Comparison of ENCODE assay signal across 9 mouse cellular contexts in the genomic region with DNA sequence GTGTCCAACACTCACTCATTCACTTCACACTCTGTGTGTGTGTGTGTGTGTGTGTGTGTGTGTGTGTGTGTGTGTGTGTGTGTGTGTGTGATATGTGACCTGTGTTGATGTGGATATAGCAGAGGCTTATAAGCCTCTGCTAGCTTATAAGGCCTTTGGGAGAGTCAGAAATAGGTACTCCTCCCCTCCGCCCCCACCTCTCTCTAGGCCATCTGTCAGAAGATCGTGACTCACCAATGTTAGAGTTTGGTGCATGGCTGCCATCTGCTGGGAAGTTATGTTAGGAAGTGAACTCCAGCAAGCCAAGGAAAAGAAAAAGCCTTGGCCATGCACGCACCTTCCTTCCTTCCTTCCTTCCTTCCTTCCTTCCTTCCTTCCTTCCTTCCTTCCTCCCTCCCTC. TPM values are rescaled to one million over a fixed set of nuclear protein-coding genes. Genes with fewer than 3 reads are reported as not detected.
DNase-seq lines count a peak whose midpoint lies in the region; ATAC-seq and TF ChIP-seq lines count a peak whose summit lies in the region.
"Had no signal": no experiment of that assay in that cellular context is flagged by ENCODE, and none has a peak within 500 bp of the region (broad histone marks: within the 10 kb centered on the region; RNA-seq: fewer than 3 reads in every experiment).

No protein-coding gene starts in this region.

- no peaks in the 10 kb centered on the region for H3K36me3 ChIP-seq in kidney, embryonic 14.5 days (ENCODE audit: control insufficient read depth, insufficient read depth, low read length)
- no peaks in the 10 kb centered on the region for H3K36me3 ChIP-seq in liver, embryonic 14.5 days (replicated peaks; ENCODE audit: control insufficient read depth, insufficient read depth, low read depth)

- peak; percentile 66 for DNase-seq in testis, postnatal 10 days (ENCODE audit: low spot score)
- no peak for DNase-seq in testis, postnatal 14 days (ENCODE audit: low spot score)
- DNase-seq in frontal cortex, postnatal 10 days (ENCODE audit: low spot score in 2 of 2), result peak; percentile 78
- DNase-seq in liver, embryonic 14.5 days (ENCODE audit: low read depth in 3 of 3, low spot score in 3 of 3), result no peak
- peak; percentile 82 for DNase-seq in thymus, postnatal 4 days

- no peak overlapping the region for H3K4me3 ChIP-seq in kidney, embryonic 14.5 days (ENCODE audit: low read length)
- H3K4me3 ChIP-seq in liver, embryonic 14.5 days (ENCODE audit: insufficient read depth in 1 of 2, low read depth in 2 of 2, low read length in 2 of 2), result no peak overlapping the region
- H3K4me3 ChIP-seq in olfactory bulb, adult 2 months (ENCODE audit: insufficient read depth, low read depth, low read length), result no peak overlapping the region
- H3K4me3 ChIP-seq: megakaryocyte, embryonic 14.5 days had no signal

- no peak overlapping the region for H3K9ac ChIP-seq in kidney, embryonic 14.5 days (ENCODE audit: low read depth, low read length)
- H3K9ac ChIP-seq in liver, embryonic 14.5 days (replicated peaks), result no peak overlapping the region

- H3K27ac ChIP-seq in kidney, embryonic 14.5 days (ENCODE audit: low read depth, low read length), result no peak overlapping the region
- H3K27ac ChIP-seq in liver, embryonic 14.5 days, result no peak overlapping the region
- H3K27ac ChIP-seq in olfactory bulb, adult 2 months (ENCODE audit: insufficient read depth, low read depth, low read length), result peak overlapping the region; percentile 61

- TF ChIP-seq POLR2A in olfactory bulb, adult 2 months (IDR thresholded peaks at IDR 0.05; ENCODE audit: insufficient read depth, low read depth, low read length), result no peak

- no peaks in the 10 kb centered on the region for H3K4me1 ChIP-seq in kidney, embryonic 14.5 days (ENCODE audit: control insufficient read depth, insufficient read depth, low read length)
- no peaks in the 10 kb centered on the region for H3K4me1 ChIP-seq in liver, embryonic 14.5 days (replicated peaks; ENCODE audit: control insufficient read depth in 2 of 2, insufficient read depth in 2 of 2, low read length in 1 of 2)
- peaks cover 5% of the 10 kb centered on the region for H3K4me1 ChIP-seq in olfactory bulb, adult 2 months (ENCODE audit: control insufficient read depth, insufficient read depth, low read length)

- peak; percentile 78; the same call in 1 of the 2 replicates for ATAC-seq in cerebellum, adult (ENCODE audit: insufficient number of reproducible peaks, low FRiP score, low TSS enrichment)
- ATAC-seq in kidney, embryonic 14.5 days (ENCODE audit: low FRiP score, low TSS enrichment), result 0 out of 2 replicates have a peak, but pooled peaks have one; percentile 22
- no peak for ATAC-seq in liver, embryonic 14.5 days (ENCODE audit: insufficient read depth)

- no peaks in the 10 kb centered on the region for H3K9me3 ChIP-seq in kidney, embryonic 14.5 days (ENCODE audit: control insufficient read depth, low read length)
- H3K9me3 ChIP-seq in liver, embryonic 14.5 days (ENCODE audit: control insufficient read depth, low read length), result no peaks in the 10 kb centered on the region
- H3K9me3 ChIP-seq: megakaryocyte, embryonic 14.5 days had no signal

- H3K27me3 ChIP-seq in kidney, embryonic 14.5 days (ENCODE audit: control insufficient read depth, insufficient read depth, low read length), result peaks cover 1% of the 10 kb centered on the region; the same call in 1 of the 2 replicates
- H3K27me3 ChIP-seq in liver, embryonic 14.5 days (ENCODE audit: control insufficient read depth, insufficient read depth, low read length), result no peaks in the 10 kb centered on the region

- no peak overlapping the region for H3K4me2 ChIP-seq in kidney, embryonic 14.5 days (replicated peaks; ENCODE audit: low read depth, low read length)
- no peak overlapping the region for H3K4me2 ChIP-seq in liver, embryonic 14.5 days (ENCODE audit: low read depth)

- TF ChIP-seq CTCF in liver, embryonic 14.5 days (IDR thresholded peaks at IDR 0.05; ENCODE audit: low read depth), result peak; percentile 52
- no peak for TF ChIP-seq CTCF in olfactory bulb, adult 2 months (IDR thresholded peaks at IDR 0.05; ENCODE audit: insufficient read depth, low read depth, low read length)

- TF ChIP-seq EP300 in liver, embryonic 14.5 days (IDR thresholded peaks at IDR 0.05; ENCODE audit: low read depth), result no peak

- 17% methylated on average over 3 of the region's 3 CpGs for WGBS in kidney, embryonic 14.5 days
- WGBS in liver, embryonic 14.5 days (ENCODE audit: insufficient replicate concordance), result 13% methylated on average over 3 of the region's 3 CpGs
- WGBS in olfactory bulb, adult 2 months, result 0% methylated on average over 3 of the region's 3 CpGs

RNA-seq across cellular contexts. Expression of gene Nfkbid, which starts 10.3 kb away (rescaled TPM):
- polyA plus RNA-seq in kidney, embryonic 14.5 days (2014; fragmentation: Nextera tagmentation; extraction: Ambion mirVana), result 1.1 and 1.9 TPM in 2 replicates
- 0.92 and 1.2 TPM in 2 replicates for polyA plus RNA-seq in liver, embryonic 14.5 days (2012; rRNA removed)
- polyA plus RNA-seq in liver, embryonic 14.5 days (2014; fragmentation: Nextera tagmentation; extraction: Ambion mirVana), result 0.69 and 1.1 TPM in 2 replicates
- not detected in 2 replicates for polyA plus RNA-seq in olfactory bulb, adult 2 months (2012; ENCODE audit: insufficient read depth, insufficient read length, low replicate concordance, missing spikeins)

RNA-seq across cellular contexts. Expression of gene Hcst, which starts 12.1 kb away (rescaled TPM):
- polyA plus RNA-seq in kidney, embryonic 14.5 days (2014; fragmentation: Nextera tagmentation; extraction: Ambion mirVana), result 0.57 and 1.0 TPM in 2 replicates
- polyA plus RNA-seq in liver, embryonic 14.5 days (2012; rRNA removed), result 3.3 and 4.7 TPM in 2 replicates
- 4.5 and 4.9 TPM in 2 replicates for polyA plus RNA-seq in liver, embryonic 14.5 days (2014; fragmentation: Nextera tagmentation; extraction: Ambion mirVana)
- not detected in 2 replicates for polyA plus RNA-seq in olfactory bulb, adult 2 months (2012; ENCODE audit: insufficient read depth, insufficient read length, low replicate concordance, missing spikeins)

RNA-seq across cellular contexts. Expression of gene Aplp1, which starts 13.5 kb away (rescaled TPM):
- polyA plus RNA-seq in kidney, embryonic 14.5 days (2014; fragmentation: Nextera tagmentation; extraction: Ambion mirVana), result 16.7 and 19.0 TPM in 2 replicates
- 2.9 and 4.0 TPM in 2 replicates for polyA plus RNA-seq in liver, embryonic 14.5 days (2012; rRNA removed)
- 3.5 and 4.5 TPM in 2 replicates for polyA plus RNA-seq in liver, embryonic 14.5 days (2014; fragmentation: Nextera tagmentation; extraction: Ambion mirVana)
- polyA plus RNA-seq in olfactory bulb, adult 2 months (2012; ENCODE audit: insufficient read depth, insufficient read length, low replicate concordance, missing spikeins), result 174 TPM in 1 of 2 replicates, not detected in the other

RNA-seq across cellular contexts. Expression of gene Tyrobp, which starts 18.2 kb away (rescaled TPM):
- polyA plus RNA-seq in kidney, embryonic 14.5 days (2014; fragmentation: Nextera tagmentation; extraction: Ambion mirVana), result 23.8 and 26.7 TPM in 2 replicates
- 78.3 and 95.0 TPM in 2 replicates for polyA plus RNA-seq in liver, embryonic 14.5 days (2012; rRNA removed)
- polyA plus RNA-seq in liver, embryonic 14.5 days (2014; fragmentation: Nextera tagmentation; extraction: Ambion mirVana), result 105 and 113 TPM in 2 replicates
- not detected in 2 replicates for polyA plus RNA-seq in olfactory bulb, adult 2 months (2012; ENCODE audit: insufficient read depth, insufficient read length, low replicate concordance, missing spikeins)

RNA-seq across cellular contexts. Expression of gene Kirrel2, which starts 25.7 kb away (rescaled TPM):
- 0.20 and 0.54 TPM in 2 replicates for polyA plus RNA-seq in kidney, embryonic 14.5 days (2014; fragmentation: Nextera tagmentation; extraction: Ambion mirVana)
- 0.10 and 0.30 TPM in 2 replicates for polyA plus RNA-seq in liver, embryonic 14.5 days (2012; rRNA removed)
- 0.18 TPM in 1 of 2 replicates, not detected in the other for polyA plus RNA-seq in liver, embryonic 14.5 days (2014; fragmentation: Nextera tagmentation; extraction: Ambion mirVana)
- polyA plus RNA-seq in olfactory bulb, adult 2 months (2012; ENCODE audit: insufficient read depth, insufficient read length, low replicate concordance, missing spikeins), result not detected in 2 replicates

Comparison
In these comparisons a context has a peak if more than half of its experiments do, and no peak if none do; other contexts are left out.
1. DNase-seq: peak in testis, postnatal 10 days (single experiment), frontal cortex, postnatal 10 days (2 of 2) and thymus, postnatal 4 days (single experiment); none in testis, postnatal 14 days (single experiment) and liver, embryonic 14.5 days (0 of 3).